Mouse (Mus musculus) embryonic facial prominence, embryonic 14.5 days (tissue): ENCODE measurements at regions not wholly inside any gene's neighbourhood (a gene's known extent, or its start where the extent isn't known, plus 50 kb on each side); places are given as distances from the start of the nearest gene placed in this dataset.

Experiments used
- ATAC-seq: fragments of 200-750 bp; cut with Nextera tagmentation; 2 replicates; pipeline ENCODE4 v1.8.0; 2017; ENCODE audit warnings: low read depth, moderate number of reproducible peaks, moderate TSS enrichment
- DNase-seq: peaks from one replicate; pipeline ENCODE4 v3.0.0-alpha.2; 2015; ENCODE audit warnings: low spot score
- H3K27ac ChIP-seq: fragments of 300-500 bp; sonication (generic); replicated peaks from 2 replicates; pipeline ENCODE4 v1.5.1; 2014; ENCODE audit warnings: low read depth, mild to moderate bottlenecking, low read length, moderate library complexity
- H3K27me3 ChIP-seq: fragments of 300-500 bp; sonication (generic); replicated peaks from 2 replicates; pipeline ENCODE4 v1.6.1; 2014; ENCODE audit warnings: low read length; ENCODE audit not compliant: control insufficient read depth, insufficient read depth
- H3K36me3 ChIP-seq: fragments of 300-500 bp; sonication (generic); 2 replicates; pipeline ENCODE4 v1.6.1; 2014; ENCODE audit warnings: low read length, mixed read lengths; ENCODE audit not compliant: control insufficient read depth, insufficient read depth
- H3K4me1 ChIP-seq: fragments of 300-500 bp; sonication (generic); 2 replicates; pipeline ENCODE4 v1.6.1; 2014; ENCODE audit warnings: antibody characterized with exemption, low read length; ENCODE audit not compliant: control insufficient read depth, insufficient read depth
- H3K4me2 ChIP-seq: fragments of 300-500 bp; sonication (generic); 2 replicates; pipeline ENCODE4 v1.6.1; 2014; ENCODE audit warnings: low read depth, mild to moderate bottlenecking, low read length, moderate library complexity, mixed read lengths
- H3K4me3 ChIP-seq: fragments of 300-500 bp; sonication (generic); 2 replicates; pipeline ENCODE4 v1.5.1; 2014; ENCODE audit warnings: low read depth, mild to moderate bottlenecking, low read length
- H3K9ac ChIP-seq: fragments of 300-500 bp; sonication (generic); 2 replicates; pipeline ENCODE4 v1.6.1; 2014; ENCODE audit warnings: low read depth, mild to moderate bottlenecking, low read length, moderate library complexity, mixed read lengths
- H3K9me3 ChIP-seq: fragments of 300-500 bp; sonication (generic); 2 replicates; pipeline ENCODE4 v1.6.1; 2016; ENCODE audit warnings: low read length; ENCODE audit not compliant: control insufficient read depth
- WGBS: fragments of 180-500 bp; shearing (Covaris S2); extraction: QIAGEN DNeasy Blood & Tissue Kit; methylation state at CpG from one replicate; pipeline ENCODE4 v1.1.7; 2014; 5-methylcytosine and 5-hydroxymethylcytosine counted together

DNA sequence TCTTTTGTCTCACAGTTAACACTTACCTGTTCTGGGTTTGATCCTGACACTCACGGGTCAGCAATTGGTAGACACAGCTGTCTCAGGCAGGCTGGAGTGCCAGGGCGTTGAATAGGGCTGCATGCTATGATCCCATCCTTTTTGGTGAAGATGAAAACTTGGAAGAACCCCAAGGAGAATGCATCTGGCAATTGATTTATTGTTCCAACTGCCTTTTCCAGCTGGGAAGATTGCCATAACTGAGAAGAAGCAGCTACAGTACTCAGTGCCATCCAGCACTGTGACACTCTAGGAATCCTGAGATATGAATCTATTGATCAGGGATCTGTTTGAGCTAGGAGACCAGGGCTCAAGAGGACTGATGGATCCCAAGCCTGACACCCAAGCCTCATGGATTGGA, 79.6 kb upstream of the Dlg1 start:
- Histone ChIP-seq H3K4me1 (0 out of 2 replicates have a peak, but pooled peaks cover 4% of the 10 kb centered on the region), H3K9ac (no peak overlapping the region), H3K27ac (no peak overlapping the region), H3K4me2 (no peak overlapping the region), H3K4me3 (no peak overlapping the region), H3K9me3 (no peaks in the 10 kb centered on the region), H3K27me3 (no peaks in the 10 kb centered on the region), H3K36me3 (no peaks in the 10 kb centered on the region)
- ATAC-seq, result no peak
- 73% methylated on average over 2 of the region's 2 CpGs for WGBS
- no peak for DNase-seq

DNA sequence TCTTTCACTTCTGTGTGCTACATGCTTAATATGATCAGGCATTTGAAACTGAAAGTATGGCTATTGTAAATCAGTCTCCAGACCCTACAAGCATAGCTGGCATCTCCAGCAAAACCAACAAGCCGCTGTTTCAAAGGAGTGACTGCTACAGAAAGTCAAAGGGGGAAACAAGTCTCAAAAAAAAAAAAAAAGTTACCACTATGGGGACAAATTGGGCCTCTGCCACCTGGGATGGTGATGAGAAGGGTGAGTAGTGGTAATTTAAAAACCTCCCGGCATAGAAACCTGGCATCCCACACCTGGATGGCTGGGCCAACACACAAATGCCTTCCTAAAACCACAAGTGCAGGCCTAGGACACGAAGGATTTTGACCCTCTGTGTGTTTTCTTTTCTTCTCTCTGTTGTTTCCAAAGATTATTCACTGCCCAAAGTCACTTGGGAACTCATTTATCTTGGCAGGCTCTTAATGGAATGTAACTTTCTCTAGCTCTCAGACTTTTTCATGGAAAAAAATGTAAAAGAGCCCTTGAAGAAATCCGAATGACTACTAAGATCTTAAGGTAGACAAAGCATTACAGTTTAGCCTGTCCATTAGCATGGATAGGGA, 78.9 kb upstream of the Dlg1 start:
- no peaks in the 10 kb centered on the region for H3K9me3 ChIP-seq
- H3K9ac ChIP-seq, result no peak overlapping the region
- no peaks in the 10 kb centered on the region for H3K27me3 ChIP-seq
- H3K4me2 ChIP-seq, result no peak overlapping the region
- no peak overlapping the region for H3K4me3 ChIP-seq
- no peak overlapping the region for H3K27ac ChIP-seq
- peaks cover 9% of the 10 kb centered on the region; the same call in 1 of the 2 replicates for H3K4me1 ChIP-seq
- 49% methylated on average over 4 of the region's 4 CpGs for WGBS
- H3K36me3 ChIP-seq, result no peaks in the 10 kb centered on the region
- no peak for DNase-seq
- ATAC-seq, result no peak

DNA sequence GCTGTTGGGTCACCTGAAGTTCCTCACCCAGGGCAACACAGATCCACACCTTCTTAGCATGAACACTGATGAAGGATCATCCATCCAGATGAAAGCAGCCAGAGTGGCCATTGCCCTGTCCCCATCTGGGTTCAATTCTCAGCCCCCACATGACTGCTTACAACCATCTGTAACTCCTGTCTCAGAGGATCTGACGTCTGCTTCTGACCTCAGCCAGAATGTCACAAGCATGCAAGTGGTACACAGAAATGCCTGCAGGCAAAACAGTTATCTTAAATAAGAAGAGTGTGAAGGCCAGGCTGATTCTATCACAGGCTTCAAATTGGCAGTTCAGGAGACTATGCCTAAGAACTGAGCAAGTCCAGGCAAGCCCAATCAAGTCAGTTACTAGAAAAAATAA, 76.2 kb upstream of the Dlg1 start:
- Histone ChIP-seq H3K4me3 (no peak overlapping the region), H3K27ac (no peak overlapping the region), H3K4me2 (no peak overlapping the region), H3K36me3 (no peaks in the 10 kb centered on the region), H3K4me1 (peaks cover 31% of the 10 kb centered on the region), H3K9me3 (no peaks in the 10 kb centered on the region), H3K27me3 (no peaks in the 10 kb centered on the region), H3K9ac (no peak overlapping the region)
- ATAC-seq, result no peak
- 33% methylated on average over 1 of the region's 1 CpGs for WGBS
- DNase-seq, result no peak

DNA sequence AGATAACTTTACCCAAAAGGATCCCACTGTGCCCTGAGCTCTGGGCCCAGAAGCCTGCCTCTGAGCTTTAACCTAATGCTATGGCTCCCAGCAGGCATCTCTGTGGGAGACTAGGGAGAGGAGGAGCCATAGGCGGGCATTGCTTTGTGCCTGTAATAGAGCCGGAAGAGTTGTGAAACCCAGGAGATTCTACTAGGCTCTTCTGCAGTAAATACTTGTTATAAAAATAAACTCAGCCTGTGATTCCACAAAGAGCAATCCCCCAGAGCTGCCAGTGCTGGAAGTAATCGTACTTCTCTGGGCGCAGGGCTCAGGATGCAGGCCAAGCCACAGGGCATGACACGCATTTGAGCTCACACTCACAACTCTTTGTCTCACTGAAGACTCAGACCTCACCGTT, 73.7 kb upstream of the Dlg1 start:
- H3K4me2 ChIP-seq, result no peak overlapping the region
- H3K27ac ChIP-seq, result peak overlapping the region; percentile 64
- no peaks in the 10 kb centered on the region for H3K36me3 ChIP-seq
- H3K4me3 ChIP-seq, result no peak overlapping the region
- DNase-seq (peak; percentile 73), ATAC-seq (no peak)
- H3K9ac ChIP-seq, result no peak overlapping the region
- no peaks in the 10 kb centered on the region for H3K9me3 ChIP-seq
- H3K4me1 ChIP-seq, result peaks cover 47% of the 10 kb centered on the region
- 25% methylated on average over 6 of the region's 6 CpGs for WGBS
- no peaks in the 10 kb centered on the region for H3K27me3 ChIP-seq

DNA sequence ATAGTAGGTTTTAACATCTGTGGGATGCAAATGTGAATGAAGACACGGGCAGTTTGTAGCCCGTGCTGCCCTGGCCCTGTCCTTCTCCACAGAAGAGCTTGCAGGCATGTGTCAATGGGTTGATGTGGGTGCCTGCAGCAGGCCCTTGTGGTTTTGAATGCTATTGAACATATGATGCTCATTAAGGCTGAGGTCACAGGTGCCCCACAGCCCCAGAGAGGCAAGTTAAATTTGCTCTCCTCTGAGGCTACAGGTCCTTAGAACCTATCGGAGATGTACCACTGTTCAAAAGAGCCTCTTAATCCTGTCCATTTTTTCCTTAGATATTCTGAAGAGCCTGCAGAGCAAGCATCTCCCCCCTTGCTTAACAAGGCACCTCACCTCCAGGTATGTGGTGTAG, 71.7 kb upstream of the Dlg1 start:
- ATAC-seq (no peak; the same call in 1 of the 2 replicates), DNase-seq (no peak)
- Histone ChIP-seq H3K4me3 (no peak overlapping the region), H3K9ac (no peak overlapping the region), H3K4me1 (peaks cover 47% of the 10 kb centered on the region), H3K36me3 (no peaks in the 10 kb centered on the region), H3K9me3 (no peaks in the 10 kb centered on the region), H3K4me2 (peak overlapping the region; percentile 34), H3K27me3 (no peaks in the 10 kb centered on the region), H3K27ac (peak overlapping the region; percentile 74)
- WGBS, result 27% methylated on average over 3 of the region's 3 CpGs

DNA sequence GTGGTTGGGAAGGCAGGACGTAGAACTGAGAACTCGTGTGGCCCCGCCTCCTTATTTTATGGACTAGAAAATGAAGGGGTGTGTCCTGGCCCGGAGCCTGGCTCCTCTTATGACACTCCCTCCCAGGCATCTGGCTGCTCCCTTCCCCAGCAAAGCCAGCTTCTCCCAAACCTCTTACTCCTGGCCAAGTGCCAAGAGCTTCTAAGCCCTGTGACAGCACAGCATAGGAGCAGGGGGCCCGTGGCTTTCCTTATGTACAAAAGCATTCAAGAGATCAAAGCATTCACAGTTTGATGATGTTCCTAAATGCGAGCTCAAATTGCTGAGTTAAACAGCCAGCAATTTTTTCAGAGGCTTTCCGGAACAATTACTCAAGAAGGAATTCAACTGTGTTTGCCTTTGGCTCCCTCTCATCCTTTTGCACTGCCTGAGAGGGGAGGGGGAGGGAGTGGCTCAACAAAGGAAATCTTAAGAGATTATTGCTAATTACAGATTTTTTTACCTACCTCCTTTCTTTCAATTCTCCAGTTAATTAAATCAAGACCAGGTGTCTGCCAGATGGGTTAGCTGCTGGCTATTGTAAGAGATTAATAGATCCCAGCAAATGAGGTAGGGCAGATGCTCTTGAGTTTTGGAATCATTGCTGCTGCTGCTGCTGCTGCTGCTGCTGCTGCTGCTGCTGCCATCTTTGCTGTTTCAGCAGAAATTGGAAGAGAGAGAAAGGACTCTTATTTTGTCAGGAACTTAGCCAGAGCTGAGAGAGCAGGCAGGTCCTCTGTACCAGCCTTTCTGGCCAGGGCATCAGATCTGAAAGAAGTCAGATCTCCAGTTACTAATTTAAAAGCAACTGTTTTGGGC, 71.0 kb upstream of the Dlg1 start:
- Histone ChIP-seq H3K9me3 (no peaks in the 10 kb centered on the region), H3K4me2 (peak overlapping the region; percentile 34), H3K36me3 (no peaks in the 10 kb centered on the region), H3K9ac (no peak overlapping the region), H3K27ac (peak overlapping the region; percentile 74), H3K27me3 (no peaks in the 10 kb centered on the region), H3K4me3 (no peak overlapping the region), H3K4me1 (peaks cover 47% of the 10 kb centered on the region)
- ATAC-seq (peak; percentile 98), DNase-seq (peak; percentile 99)
- 0% methylated on average over 7 of the region's 7 CpGs for WGBS

DNA sequence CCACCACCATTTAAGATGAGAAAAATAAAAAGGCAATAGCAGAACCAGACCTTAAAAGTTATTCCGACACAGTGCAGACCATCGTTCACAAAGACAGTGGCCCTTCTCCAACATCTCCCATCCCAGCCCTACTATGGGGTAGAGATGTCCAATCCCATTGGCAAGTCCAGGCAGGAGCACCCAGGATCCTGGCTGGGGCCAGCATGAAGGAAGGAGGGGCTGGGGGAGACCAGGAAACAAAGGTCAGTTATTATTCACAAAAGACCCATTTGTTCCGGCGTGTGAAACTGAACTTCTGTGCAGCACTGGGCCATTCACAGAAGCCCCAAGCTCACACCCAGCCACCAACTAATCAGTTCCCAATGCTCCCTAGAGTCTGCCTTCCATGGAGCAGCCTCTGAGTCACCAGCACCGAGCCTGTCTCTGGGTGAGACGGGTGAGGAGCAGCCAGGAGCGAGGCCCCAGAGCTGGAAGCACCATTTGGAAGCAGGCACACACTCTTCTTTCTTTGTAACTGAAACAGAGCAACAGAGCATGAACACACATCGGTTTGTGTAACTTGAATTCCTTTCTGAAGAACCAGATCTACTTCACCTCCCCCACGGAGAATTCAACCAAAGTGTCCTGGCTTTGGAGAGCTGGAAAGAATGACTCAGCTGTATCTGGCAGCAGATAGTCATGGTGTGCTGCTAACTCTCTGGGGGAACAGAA, 70.1 kb upstream of the Dlg1 start:
- Histone ChIP-seq H3K4me3 (no peak overlapping the region), H3K36me3 (no peaks in the 10 kb centered on the region), H3K9me3 (no peaks in the 10 kb centered on the region), H3K27ac (peak overlapping the region; percentile 74), H3K27me3 (no peaks in the 10 kb centered on the region), H3K9ac (0 out of 2 replicates have a peak overlapping the region, but pooled peaks have one; percentile 20), H3K4me1 (peaks cover 47% of the 10 kb centered on the region), H3K4me2 (peak overlapping the region; percentile 34; the same call in 1 of the 2 replicates)
- DNase-seq (peak; percentile 84), ATAC-seq (no peak)
- WGBS, result 35% methylated on average over 9 of the region's 9 CpGs

DNA sequence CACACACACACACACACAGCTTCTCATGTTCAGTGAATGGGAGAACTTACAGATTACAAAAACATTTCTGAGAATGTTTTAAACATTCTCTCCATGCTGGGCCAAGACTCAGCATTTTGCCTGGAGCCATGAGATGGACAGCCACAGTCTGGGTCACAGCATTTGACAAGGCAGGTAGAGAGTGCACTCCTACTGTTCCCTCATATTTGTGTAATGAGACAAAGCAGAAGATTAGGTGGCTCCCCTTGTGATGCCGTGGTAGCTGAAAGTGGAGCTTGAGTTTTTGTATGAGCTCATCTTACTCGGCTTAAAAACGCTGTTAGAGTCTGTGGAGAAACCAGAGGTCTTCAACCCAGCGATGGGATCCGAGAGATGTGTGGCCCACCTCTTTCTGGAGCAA, 65.3 kb upstream of the Dlg1 start:
- no peaks in the 10 kb centered on the region for H3K9me3 ChIP-seq
- H3K36me3 ChIP-seq, result no peaks in the 10 kb centered on the region
- no peaks in the 10 kb centered on the region for H3K27me3 ChIP-seq
- no peak for DNase-seq
- 67% methylated on average over 5 of the region's 5 CpGs for WGBS
- H3K9ac ChIP-seq, result no peak overlapping the region
- no peak overlapping the region for H3K4me3 ChIP-seq
- no peak overlapping the region for H3K27ac ChIP-seq
- no peak overlapping the region for H3K4me2 ChIP-seq
- no peak; the same call in 1 of the 2 replicates for ATAC-seq
- H3K4me1 ChIP-seq, result peaks cover 12% of the 10 kb centered on the region
